Mouse (Mus musculus): ENCODE data around the gene Rps15.
"Not testable (repeated sequence)": the region's sequence is repeated elsewhere in the genome, so short reads cannot be mapped to it uniquely, and the experiment has no call there.

The Rps15 gene

DNA sequence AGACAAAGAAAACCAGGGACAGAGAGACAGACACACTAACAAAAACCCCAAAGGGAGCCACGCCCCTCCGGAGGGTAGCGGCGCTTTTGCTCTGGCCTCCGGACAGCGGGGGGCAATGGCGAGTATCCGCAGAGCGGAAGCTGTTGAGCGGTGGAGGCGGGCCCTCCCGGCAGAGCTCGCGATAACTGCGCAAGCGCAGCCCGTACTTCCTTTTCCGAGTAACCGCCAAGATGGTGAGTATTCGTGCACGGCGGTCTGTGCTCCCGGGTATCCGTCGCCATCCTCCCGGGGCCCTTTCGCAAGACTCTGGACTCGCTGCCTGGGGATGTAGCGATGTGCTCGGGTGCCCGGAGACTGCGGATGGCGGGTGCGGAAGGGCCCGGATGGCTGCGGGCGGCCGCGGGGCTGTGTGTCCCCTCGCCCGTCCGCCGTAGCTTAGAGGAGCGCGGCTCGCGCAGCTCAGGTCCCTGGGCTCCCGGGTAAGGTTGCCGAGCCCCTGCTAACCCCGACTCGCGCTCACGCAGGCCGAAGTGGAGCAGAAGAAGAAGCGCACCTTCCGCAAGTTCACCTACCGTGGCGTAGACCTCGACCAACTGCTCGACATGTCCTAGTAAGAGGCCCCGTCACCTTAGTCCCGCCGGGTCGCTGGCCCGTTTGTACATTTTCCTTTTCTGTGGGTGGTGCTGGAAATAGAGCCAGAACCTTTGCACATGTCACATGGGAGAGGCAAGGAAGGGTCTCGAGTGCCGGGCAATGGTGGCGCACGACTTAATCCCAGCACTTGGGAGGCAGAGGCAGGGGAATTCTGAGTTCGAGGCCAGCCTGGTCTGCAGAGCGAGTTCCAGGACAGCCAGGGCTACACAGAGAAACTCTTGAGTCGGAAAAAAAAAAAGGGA is at the start of gene Rps15:
Rps15 (plus strand) TSS at position 203 of the 896 bp plus-strand sequence.
- DNase-seq (ENCODE audit: low spot score in 2 of 2) = peak; percentile 88 to 96

DNA sequence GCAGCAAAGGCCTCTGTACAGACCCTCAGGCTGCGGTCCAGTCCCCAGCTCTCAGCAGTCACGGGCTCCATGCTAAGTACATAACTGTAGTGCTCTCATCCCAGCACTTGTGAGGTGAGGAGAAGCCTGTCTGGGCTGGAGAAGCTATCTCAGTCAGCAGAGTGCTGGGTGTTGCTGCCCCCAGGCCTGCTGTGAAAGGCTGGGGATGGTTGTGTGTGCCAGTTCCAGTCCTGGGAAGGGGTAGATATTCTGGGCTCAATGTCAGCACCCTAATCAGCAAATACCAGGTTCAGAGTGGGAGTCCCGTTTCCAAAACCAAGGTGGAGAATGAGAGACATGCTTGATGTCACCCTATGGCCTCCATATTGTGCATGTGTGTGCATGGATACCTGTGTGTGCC is 49.6 kb upstream of the Rps15 start:
- no peak for DNase-seq (ENCODE audit: low spot score in 2 of 2)

- DNase-seq (ENCODE audit: low spot score in 2 of 2) = peak in 1 of 2 experiments; percentile 45
Measured at GRCm38 (mm10) chr10:80244791-80245399, 47.4 kb upstream of the Rps15 start.

DNA sequence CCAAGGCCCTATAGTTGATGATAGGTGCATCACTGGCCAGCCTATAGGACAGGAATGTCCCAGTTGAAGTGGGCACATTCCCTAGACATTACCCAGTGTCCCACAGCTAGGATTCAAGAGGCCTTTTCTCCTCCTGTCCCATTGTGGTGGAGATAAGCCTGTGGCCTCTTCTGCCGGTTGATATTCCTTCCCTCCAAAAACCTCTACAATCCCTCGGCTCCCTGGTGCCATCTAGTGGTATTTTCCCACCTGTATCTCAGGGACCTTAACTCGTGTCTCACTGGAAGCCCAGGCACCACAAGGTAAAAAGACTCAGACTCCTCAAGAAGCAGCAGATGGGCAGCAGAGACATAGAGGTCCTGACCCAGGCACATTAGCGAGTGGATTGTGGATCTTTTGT is 46.7 kb upstream of the Rps15 start:
- peak; percentile 68 to 87 for DNase-seq (ENCODE audit: low spot score in 2 of 2)

GRCm38 (mm10) chr10:80247849-80248248 is 44.4 kb upstream of the Rps15 start:
- DNase-seq (ENCODE audit: low spot score in 2 of 2) = no peak

GRCm38 (mm10) chr10:80248437-80248836 is 43.8 kb upstream of the Rps15 start:
- DNase-seq (ENCODE audit: low spot score in 2 of 2) = not testable (repeated sequence)

- DNase-seq (ENCODE audit: low spot score in 2 of 2) = peak; percentile 94 to 95
Measured at GRCm38 (mm10) chr10:80248971-80249640, 43.1 kb upstream of the Rps15 start, which contains the start of gene Ndufs7. TSS of gene Ndufs7 (plus strand) at chr10:80249121.

DNA sequence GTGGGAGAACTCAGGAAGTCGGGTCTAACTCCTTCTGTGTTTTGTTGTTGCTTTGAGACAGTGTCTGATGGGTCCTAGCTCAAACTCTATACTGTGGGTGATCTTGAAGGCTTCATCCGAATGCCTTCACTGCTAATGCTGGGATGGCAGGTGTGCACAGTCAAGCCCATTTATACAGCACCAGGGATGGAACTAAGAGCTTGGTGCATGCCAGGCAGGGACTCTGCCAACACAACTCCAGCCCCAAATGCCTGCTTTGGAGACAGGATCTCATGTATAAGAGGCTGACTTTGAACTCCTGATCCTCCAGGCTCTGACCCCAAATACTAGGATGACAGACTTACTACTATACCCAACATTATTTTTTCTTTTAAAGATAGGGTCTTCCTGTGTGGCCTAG is 42.2 kb upstream of the Rps15 start:
- no peak for DNase-seq (ENCODE audit: low spot score in 2 of 2)

GRCm38 (mm10) chr10:80250573-80250972 is 41.7 kb upstream of the Rps15 start:
- DNase-seq (ENCODE audit: low spot score in 2 of 2) = no peak

GRCm38 (mm10) chr10:80252011-80252410 is 40.2 kb upstream of the Rps15 start:
- no peak for DNase-seq (ENCODE audit: low spot score in 2 of 2)

- DNase-seq (ENCODE audit: low spot score in 2 of 2) = no peak
Measured at GRCm38 (mm10) chr10:80252493-80253274, 39.6 kb upstream of the Rps15 start.

- no peak for DNase-seq (ENCODE audit: low spot score in 2 of 2)
Measured at GRCm38 (mm10) chr10:80253551-80253950, 38.7 kb upstream of the Rps15 start.

GRCm38 (mm10) chr10:80254331-80255297 is 37.6 kb upstream of the Rps15 start:
- DNase-seq (ENCODE audit: low spot score in 2 of 2) = no peak

DNA sequence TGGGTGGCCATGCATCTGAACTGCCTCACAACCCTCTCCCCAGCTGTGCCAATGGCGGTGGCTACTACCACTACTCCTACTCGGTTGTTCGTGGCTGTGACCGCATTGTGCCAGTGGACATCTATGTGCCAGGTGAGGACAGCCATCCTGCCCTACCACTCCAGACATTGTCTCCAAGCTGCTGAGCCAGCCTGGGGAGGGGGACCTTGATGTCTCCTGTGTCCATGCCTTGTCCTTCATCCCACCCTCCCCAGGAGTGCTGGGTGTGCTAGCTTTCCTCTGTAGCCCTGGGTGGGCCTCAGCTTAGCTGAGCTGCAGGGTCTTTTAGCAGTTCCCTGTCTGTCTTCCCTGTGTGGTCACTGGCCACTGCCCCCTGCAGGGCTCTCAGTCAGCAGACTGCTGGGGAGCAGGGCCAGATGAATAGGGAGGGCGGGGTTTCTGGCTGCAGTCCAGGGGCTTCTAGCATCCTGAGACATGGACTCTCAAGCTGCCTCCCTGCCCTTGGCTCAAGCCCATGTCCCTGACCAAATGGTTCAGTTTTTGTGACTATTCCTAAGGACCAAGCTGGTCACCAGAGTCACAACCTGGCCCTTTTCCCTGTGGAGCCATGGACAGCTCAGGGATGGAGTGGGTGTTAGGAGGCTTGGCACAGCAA is 36.2 kb upstream of the Rps15 start:
- DNase-seq (ENCODE audit: low spot score in 2 of 2) = peak in 1 of 2 experiments; percentile 68

DNA sequence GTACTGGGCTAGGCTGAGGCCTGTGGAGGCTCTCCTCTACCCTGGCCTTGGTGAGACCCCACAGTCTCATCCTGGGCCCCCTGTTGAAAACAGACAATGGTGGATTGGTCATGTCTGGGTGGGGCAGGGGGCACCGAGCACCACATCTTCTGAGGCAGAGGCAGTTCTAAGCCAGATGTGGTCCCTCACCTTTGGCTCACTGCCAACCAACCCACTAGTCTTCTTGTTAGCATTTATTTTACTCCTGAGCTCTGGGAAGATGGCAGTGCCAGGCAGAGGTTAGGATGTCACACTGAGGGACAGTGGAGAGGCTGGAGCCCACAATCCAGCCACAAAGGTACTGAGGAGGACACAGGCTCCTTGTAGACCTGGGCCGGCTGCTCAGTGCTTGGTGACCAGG is 34.3 kb upstream of the Rps15 start:
- DNase-seq (ENCODE audit: low spot score in 2 of 2) = no peak

- no peak for DNase-seq (ENCODE audit: low spot score in 2 of 2)
Measured at GRCm38 (mm10) chr10:80258752-80259462, 33.3 kb upstream of the Rps15 start.

DNA sequence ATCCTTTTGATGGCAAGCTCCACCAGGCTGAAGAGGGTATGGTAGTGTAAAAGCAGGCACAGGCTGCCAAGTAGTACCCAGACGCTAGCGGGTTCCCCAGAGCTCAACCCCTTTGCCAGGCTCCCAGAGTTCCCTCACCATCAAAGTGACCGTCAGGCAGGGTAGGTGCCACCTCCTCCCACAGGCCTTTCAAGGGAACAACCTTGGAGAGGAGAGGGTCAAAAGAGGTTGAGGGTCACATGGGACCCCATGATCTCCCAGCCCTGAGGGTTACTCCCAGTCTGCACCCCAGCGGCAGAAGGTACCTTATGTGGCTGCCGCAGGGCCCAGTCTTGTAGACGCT is 32.8 kb upstream of the Rps15 start:
- DNase-seq (ENCODE audit: low spot score in 2 of 2) = no peak

DNA sequence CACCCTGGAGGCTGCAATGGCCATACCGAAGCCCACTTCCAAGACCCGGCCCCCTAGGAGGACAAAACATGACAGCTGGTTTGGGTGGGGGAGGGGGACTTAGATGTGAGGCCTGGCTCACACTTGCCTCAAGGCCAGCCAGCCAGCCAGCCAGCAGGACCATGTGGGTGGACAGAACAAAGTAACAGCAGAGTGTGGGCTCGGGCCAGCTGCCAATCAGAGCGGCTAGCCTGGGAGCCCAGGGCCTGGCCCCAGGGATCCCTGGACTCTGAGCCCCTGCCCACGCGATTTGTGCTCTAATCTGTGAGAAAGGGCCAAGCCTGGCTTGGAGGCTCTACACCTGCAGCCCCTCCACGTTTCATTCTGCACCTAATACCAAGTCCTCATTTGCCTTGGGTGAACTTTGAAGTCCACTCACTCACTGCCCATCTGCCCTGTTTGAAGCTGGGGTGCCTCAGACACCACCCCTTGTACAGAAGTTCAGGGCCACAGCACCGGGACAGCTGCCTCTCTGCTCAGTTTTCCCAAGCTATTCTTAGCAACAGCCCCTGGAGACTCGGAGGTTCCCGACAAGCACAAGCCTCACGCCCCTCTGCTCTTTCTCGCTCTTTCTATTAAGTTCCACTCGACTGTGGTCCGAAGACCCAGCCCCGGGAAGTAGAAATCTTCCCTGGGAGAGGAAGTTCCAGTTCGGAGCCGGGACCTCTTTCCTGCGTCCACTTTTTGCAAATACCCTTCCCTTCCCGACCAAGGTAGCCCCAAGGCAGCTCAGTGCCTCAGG is 32.2 kb upstream of the Rps15 start:
- DNase-seq (ENCODE audit: low spot score in 2 of 2) = peak in 1 of 2 experiments; percentile 83
